Mouse (Mus musculus) thymus, adult 18-20 months (tissue): ENCODE results near the gene Ceacam19.

ENCODE experiments used
- DNase-seq, 2 experiments: peaks; one replicate each; pipeline ENCODE4 v3.0.0; 2022; ENCODE audit warnings: mixed read lengths in 2 of 2

The Ceacam19 gene

DNA sequence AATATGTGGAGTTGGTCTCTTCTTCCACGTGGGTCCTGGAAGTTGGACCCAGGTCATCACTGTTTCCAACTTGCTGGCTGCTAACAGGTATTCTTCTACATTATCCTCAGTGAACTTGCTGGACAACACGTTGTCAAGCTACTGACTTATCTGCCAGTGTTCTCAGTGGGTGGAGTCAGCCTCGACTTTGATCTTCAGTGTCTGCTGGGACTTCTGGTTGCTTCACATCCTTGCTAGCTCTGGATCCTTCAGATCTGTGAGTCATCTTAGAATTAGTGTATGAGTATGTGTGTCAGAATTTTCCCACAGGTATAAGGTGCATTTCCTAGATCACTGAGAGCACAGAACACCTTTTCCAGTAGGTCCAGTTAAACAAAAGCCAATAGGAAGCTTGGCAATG lies 50.9 kb downstream of the Ceacam19 start:
- DNase-seq = no peak

DNA sequence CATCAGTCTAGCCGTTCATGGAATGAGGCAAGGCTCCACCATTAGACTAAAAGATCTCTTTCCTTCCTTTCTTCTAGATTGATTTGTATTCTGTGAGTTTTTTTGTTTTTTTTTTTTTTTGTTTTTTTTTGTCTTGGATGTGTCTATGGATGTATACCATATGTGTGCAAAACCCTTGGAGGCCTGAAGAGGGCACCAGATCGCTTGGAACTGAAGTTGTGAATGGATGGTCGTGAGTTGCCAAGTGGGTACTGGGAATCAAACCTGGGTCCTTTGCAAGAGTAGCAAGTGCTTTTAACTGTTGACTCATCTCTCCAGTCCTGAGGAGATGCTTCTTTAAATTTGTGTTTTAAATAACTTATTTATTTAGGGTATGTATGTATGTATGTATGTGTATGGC lies 53.7 kb downstream of the Ceacam19 start:
- no peak for DNase-seq

DNA sequence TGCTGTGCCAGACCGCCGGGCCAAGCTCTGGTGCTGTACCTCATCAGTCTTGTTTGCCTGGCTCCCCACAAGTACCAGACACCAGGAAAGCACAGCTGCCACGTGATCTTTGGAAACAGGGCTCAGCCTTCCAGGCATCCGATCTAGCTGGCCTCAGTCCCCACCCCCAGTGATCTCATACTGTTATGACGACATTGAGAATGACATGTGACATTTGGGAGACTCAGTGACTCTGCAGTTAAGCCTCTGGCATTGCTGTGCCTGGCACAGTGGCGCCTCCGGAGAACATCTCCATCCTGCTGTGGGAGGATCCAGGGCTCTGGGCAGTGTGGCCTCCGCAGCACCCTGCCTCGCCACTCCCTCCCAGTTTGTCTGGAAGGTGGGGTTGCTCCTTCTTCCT lies 55.9 kb downstream of the Ceacam19 start:
- no peak for DNase-seq

DNA sequence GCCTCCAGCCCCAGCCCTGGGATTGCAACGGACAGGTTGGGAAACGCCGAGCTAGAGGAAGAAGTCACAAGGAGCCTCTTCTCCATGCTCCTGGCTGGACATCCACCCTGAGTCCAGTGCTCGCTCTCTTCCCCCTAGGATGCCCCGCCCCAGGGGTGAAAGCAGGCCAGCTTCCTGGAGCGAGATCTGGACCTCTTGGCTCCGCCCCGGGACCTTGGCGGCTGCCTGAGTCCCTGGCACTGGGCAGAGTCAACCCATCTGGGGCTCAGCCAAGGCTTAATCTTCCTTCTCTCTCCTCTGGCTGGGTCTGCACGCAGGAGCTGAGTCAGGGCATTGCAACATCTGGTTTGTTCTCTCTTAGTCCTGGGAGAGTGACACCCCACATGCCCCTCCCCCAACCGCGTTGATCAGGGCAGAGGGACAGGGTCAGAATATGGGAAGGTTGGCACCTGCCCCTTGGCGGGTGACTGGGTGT lies 57.0 kb downstream of the Ceacam19 start:
- peak in 1 of 2 experiments; percentile 50 for DNase-seq

DNA sequence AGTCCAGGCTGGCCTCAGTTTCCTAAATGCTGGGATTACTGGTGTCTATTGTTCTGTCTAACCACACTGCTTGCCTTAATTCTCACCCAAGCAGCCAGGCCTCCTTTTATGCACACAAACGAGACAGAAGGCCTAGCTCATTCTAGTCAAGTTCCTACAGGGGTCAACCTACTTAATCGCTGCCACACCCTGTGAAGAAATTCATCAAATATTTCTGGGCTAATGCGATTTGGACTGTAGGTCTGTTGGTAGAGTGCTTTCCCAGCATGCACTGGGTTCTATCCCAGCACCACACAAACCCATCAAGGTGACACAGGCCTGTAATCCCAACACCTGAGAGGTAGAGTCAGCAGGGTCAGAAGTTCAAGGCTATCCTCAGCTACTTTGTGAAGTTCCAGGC lies 58.1 kb downstream of the Ceacam19 start:
- no peak for DNase-seq

DNA sequence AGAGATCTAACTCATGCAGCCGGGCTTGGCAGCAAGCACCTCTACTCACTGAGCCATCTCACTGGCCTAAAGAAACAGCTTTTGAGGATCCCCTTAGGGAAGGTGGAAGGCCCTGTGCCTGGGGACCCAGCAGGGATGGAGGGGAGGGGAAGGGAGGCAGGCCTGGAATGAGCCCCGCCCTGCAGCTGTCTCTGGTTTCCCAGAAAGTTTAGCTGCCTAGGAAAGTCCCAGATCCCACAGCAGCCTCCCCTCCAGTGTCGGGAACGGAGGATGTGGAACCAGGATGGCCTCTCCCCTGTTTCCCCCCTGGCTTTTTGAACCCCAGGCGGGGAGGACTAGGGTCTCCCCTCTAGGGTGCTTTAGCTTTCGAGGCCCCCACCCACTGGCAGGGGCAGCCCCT lies 61.0 kb downstream of the Ceacam19 start:
- DNase-seq = no peak
